In genomic region chr17:8487824-8488223, GRCm38 (mm10) we compare ENCODE assay signal across 9 mouse cellular contexts. TPM values are rescaled to one million over a fixed set of nuclear protein-coding genes. Genes with fewer than 3 reads are reported as not detected.
A peak's percentile ranks its signal among the peaks of the same experiment; 100 is the strongest.
DNase-seq lines count a peak whose midpoint lies in the region; ATAC-seq and TF ChIP-seq lines count a peak whose summit lies in the region.
"Had no signal": no experiment of that assay in that cellular context is flagged by ENCODE, and none has a peak within 500 bp of the region (broad histone marks: within the 10 kb centered on the region; RNA-seq: fewer than 3 reads in every experiment).

No protein-coding gene starts in this region.

- peak; percentile 8 for DNase-seq in liver
- DNase-seq in liver, postnatal 0 days = no peak
- DNase-seq in kidney, postnatal 14 days = peak; percentile 50
- peak; percentile 68 for DNase-seq in testis, postnatal 10 days (ENCODE audit: low spot score)
- no peak for DNase-seq in retina, embryonic 14.5 days (ENCODE audit: low spot score)

- H3K4me2 ChIP-seq in liver, postnatal 0 days (ENCODE audit: low read depth, low read length) = no peak overlapping the region
- H3K4me2 ChIP-seq in embryonic facial prominence, embryonic 15.5 days (replicated peaks) = 0 out of 2 replicates have a peak overlapping the region, but pooled peaks have one; percentile 10
- 0 out of 2 replicates have a peak overlapping the region, but pooled peaks have one; percentile 17 for H3K4me2 ChIP-seq in limb, embryonic 15.5 days
- H3K4me2 ChIP-seq in midbrain, embryonic 15.5 days = no peak overlapping the region

- H3K27ac ChIP-seq in liver, postnatal 0 days (ENCODE audit: low read depth) = no peak overlapping the region
- no peak overlapping the region for H3K27ac ChIP-seq in embryonic facial prominence, embryonic 15.5 days (replicated peaks)
- H3K27ac ChIP-seq in limb, embryonic 15.5 days = no peak overlapping the region
- H3K27ac ChIP-seq in midbrain, embryonic 15.5 days = no peak overlapping the region

- no peak overlapping the region for H3K9ac ChIP-seq in liver, postnatal 0 days (replicated peaks)
- no peak overlapping the region for H3K9ac ChIP-seq in embryonic facial prominence, embryonic 15.5 days
- no peak overlapping the region for H3K9ac ChIP-seq in limb, embryonic 15.5 days
- H3K9ac ChIP-seq in midbrain, embryonic 15.5 days = no peak overlapping the region

- no peak for TF ChIP-seq CTCF in liver, postnatal 0 days (IDR thresholded peaks at IDR 0.05; ENCODE audit: low read depth)

- H3K27me3 ChIP-seq in liver, postnatal 0 days (ENCODE audit: insufficient read depth, low read length) = no peaks in the 10 kb centered on the region
- no peaks in the 10 kb centered on the region for H3K27me3 ChIP-seq in embryonic facial prominence, embryonic 15.5 days
- peaks cover 7% of the 10 kb centered on the region; the same call in 1 of the 2 replicates for H3K27me3 ChIP-seq in limb, embryonic 15.5 days
- H3K27me3 ChIP-seq in midbrain, embryonic 15.5 days (replicated peaks) = no peaks in the 10 kb centered on the region

- no peak overlapping the region for H3K4me3 ChIP-seq in liver, postnatal 0 days (ENCODE audit: low read depth, low read length)
- H3K4me3 ChIP-seq in embryonic facial prominence, embryonic 15.5 days (replicated peaks) = no peak overlapping the region
- no peak overlapping the region for H3K4me3 ChIP-seq in limb, embryonic 15.5 days
- no peak overlapping the region for H3K4me3 ChIP-seq in midbrain, embryonic 15.5 days

- WGBS in liver, postnatal 0 days (ENCODE audit: insufficient replicate concordance) = 61% methylated on average over 12 of the region's 12 CpGs
- WGBS in embryonic facial prominence, embryonic 15.5 days = 42% methylated on average over 12 of the region's 12 CpGs
- 39% methylated on average over 12 of the region's 12 CpGs for WGBS in limb, embryonic 15.5 days
- 59% methylated on average over 12 of the region's 12 CpGs for WGBS in midbrain, embryonic 15.5 days

- TF ChIP-seq EP300 in liver, postnatal 0 days (IDR thresholded peaks at IDR 0.05; ENCODE audit: low read depth) = no peak

- H3K4me1 ChIP-seq in liver, postnatal 0 days (ENCODE audit: insufficient read depth) = no peaks in the 10 kb centered on the region
- peaks cover 5% of the 10 kb centered on the region; the same call in 1 of the 2 replicates for H3K4me1 ChIP-seq in embryonic facial prominence, embryonic 15.5 days
- peaks cover 7% of the 10 kb centered on the region for H3K4me1 ChIP-seq in limb, embryonic 15.5 days
- no peaks in the 10 kb centered on the region for H3K4me1 ChIP-seq in midbrain, embryonic 15.5 days

- H3K9me3 ChIP-seq in liver, postnatal 0 days (ENCODE audit: low read length) = no peaks in the 10 kb centered on the region
- H3K9me3 ChIP-seq in embryonic facial prominence, embryonic 15.5 days (replicated peaks) = no peaks in the 10 kb centered on the region
- H3K9me3 ChIP-seq in limb, embryonic 15.5 days = no peaks in the 10 kb centered on the region
- no peaks in the 10 kb centered on the region for H3K9me3 ChIP-seq in midbrain, embryonic 15.5 days

- no peaks in the 10 kb centered on the region for H3K36me3 ChIP-seq in liver, postnatal 0 days (replicated peaks; ENCODE audit: insufficient read depth, low read length)
- no peaks in the 10 kb centered on the region for H3K36me3 ChIP-seq in embryonic facial prominence, embryonic 15.5 days
- H3K36me3 ChIP-seq in limb, embryonic 15.5 days = no peaks in the 10 kb centered on the region
- H3K36me3 ChIP-seq in midbrain, embryonic 15.5 days (replicated peaks) = no peaks in the 10 kb centered on the region

- no peak for ATAC-seq in liver, postnatal 0 days
- ATAC-seq in embryonic facial prominence, embryonic 15.5 days (ENCODE audit: insufficient number of reproducible peaks, low FRiP score, low TSS enrichment, low read depth) = no peak
- ATAC-seq in limb, embryonic 15.5 days (ENCODE audit: insufficient number of reproducible peaks, low FRiP score, low TSS enrichment, low read depth) = no peak
- ATAC-seq in midbrain, embryonic 15.5 days (replicated peaks) = no peak
- ATAC-seq: Patski had no signal

RNA-seq across cellular contexts. Expression of gene Pde10a, which starts 37.3 kb away (rescaled TPM):
- 0.90 and 1.0 TPM in 2 replicates for polyA plus RNA-seq in liver, postnatal 0 days (2015; fragmentation: Nextera tagmentation; extraction: Ambion mirVana)
- polyA plus RNA-seq in embryonic facial prominence, embryonic 15.5 days (2015; fragmentation: Nextera tagmentation; extraction: Ambion mirVana) = 3.0 and 3.9 TPM in 2 replicates
- polyA plus RNA-seq in limb, embryonic 15.5 days (2015; fragmentation: Nextera tagmentation; extraction: Ambion mirVana) = 1.8 and 3.1 TPM in 2 replicates
- polyA plus RNA-seq in midbrain, embryonic 15.5 days (2015; fragmentation: Nextera tagmentation; extraction: Ambion mirVana) = 14.9 and 17.3 TPM in 2 replicates

RNA-seq across cellular contexts. Expression of gene T, which starts 53.6 kb away (rescaled TPM):
- not detected in 2 replicates for polyA plus RNA-seq in liver, postnatal 0 days (2015; fragmentation: Nextera tagmentation; extraction: Ambion mirVana)
- polyA plus RNA-seq in embryonic facial prominence, embryonic 15.5 days (2015; fragmentation: Nextera tagmentation; extraction: Ambion mirVana) = 0.26 and 0.94 TPM in 2 replicates
- 0.52 and 0.70 TPM in 2 replicates for polyA plus RNA-seq in limb, embryonic 15.5 days (2015; fragmentation: Nextera tagmentation; extraction: Ambion mirVana)
- polyA plus RNA-seq in midbrain, embryonic 15.5 days (2015; fragmentation: Nextera tagmentation; extraction: Ambion mirVana) = 0.56 and 0.61 TPM in 2 replicates
- polyA plus RNA-seq: Patski had no signal

Comparison
In these comparisons a context has a peak if more than half of its experiments do, and no peak if none do; other contexts are left out.
1. DNase-seq: peak in liver (single experiment), kidney, postnatal 14 days (single experiment) and testis, postnatal 10 days (single experiment); none in liver, postnatal 0 days (single experiment) and retina, embryonic 14.5 days (single experiment).
2. H3K4me2 ChIP-seq: peak in embryonic facial prominence, embryonic 15.5 days (single experiment) and limb, embryonic 15.5 days (single experiment); none in liver, postnatal 0 days (single experiment) and midbrain, embryonic 15.5 days (single experiment).